Mouse (Mus musculus): ENCODE results near the gene Tnr. TPM values are rescaled to one million over a fixed set of nuclear protein-coding genes. Genes with fewer than 3 reads are reported as not detected.

The Tnr gene
- polyA plus RNA-seq, 1 experiment from 2014 or later, result 0.30 TPM

- Histone ChIP-seq H3K9me3 (replicated peaks; ENCODE audit: control insufficient read depth, low read length) (no peaks in the 10 kb centered on the region), H3K4me3 (replicated peaks; ENCODE audit: low read length) (no peak overlapping the region), H3K27ac (ENCODE audit: low read length) (no peak overlapping the region), H3K36me3 (ENCODE audit: control insufficient read depth, insufficient read depth, low read length) (no peaks in the 10 kb centered on the region), H3K4me1 (ENCODE audit: control insufficient read depth, insufficient read depth, low read length) (no peaks in the 10 kb centered on the region), H3K27me3 (ENCODE audit: control insufficient read depth, insufficient read depth, low read length) (no peaks in the 10 kb centered on the region), H3K9ac (ENCODE audit: low read length) (no peak overlapping the region), H3K4me2 (ENCODE audit: low read depth, low read length) (no peak overlapping the region)
- no peak for ATAC-seq (ENCODE audit: insufficient read depth, low FRiP score)
- WGBS, result 52% methylated on average over 4 of the region's 4 CpGs
Measured at GRCm38 (mm10) chr1:159833646-159834338, 310.2 kb downstream of the Tnr start.

GRCm38 (mm10) chr1:159835126-159835525 is 311.6 kb downstream of the Tnr start:
- Histone ChIP-seq H3K27ac (ENCODE audit: low read length) (no peak overlapping the region), H3K36me3 (ENCODE audit: control insufficient read depth, insufficient read depth, low read length) (no peaks in the 10 kb centered on the region), H3K27me3 (ENCODE audit: control insufficient read depth, insufficient read depth, low read length) (no peaks in the 10 kb centered on the region), H3K9me3 (replicated peaks; ENCODE audit: control insufficient read depth, low read length) (no peaks in the 10 kb centered on the region), H3K4me3 (replicated peaks; ENCODE audit: low read length) (no peak overlapping the region), H3K9ac (ENCODE audit: low read length) (no peak overlapping the region), H3K4me2 (ENCODE audit: low read depth, low read length) (no peak overlapping the region), H3K4me1 (ENCODE audit: control insufficient read depth, insufficient read depth, low read length) (no peaks in the 10 kb centered on the region)
- ATAC-seq (ENCODE audit: insufficient read depth, low FRiP score), result no peak
- 28% methylated on average over 4 of the region's 4 CpGs for WGBS

- H3K27me3 ChIP-seq (ENCODE audit: control insufficient read depth, insufficient read depth, low read length), result no peaks in the 10 kb centered on the region
- no peaks in the 10 kb centered on the region for H3K4me1 ChIP-seq (ENCODE audit: control insufficient read depth, insufficient read depth, low read length)
- no peak overlapping the region for H3K9ac ChIP-seq (ENCODE audit: low read length)
- no peaks in the 10 kb centered on the region for H3K9me3 ChIP-seq (replicated peaks; ENCODE audit: control insufficient read depth, low read length)
- H3K27ac ChIP-seq (ENCODE audit: low read length), result no peak overlapping the region
- H3K4me2 ChIP-seq (ENCODE audit: low read depth, low read length), result no peak overlapping the region
- 42% methylated on average over 2 of the region's 2 CpGs for WGBS
- no peak for ATAC-seq (ENCODE audit: insufficient read depth, low FRiP score)
- no peaks in the 10 kb centered on the region for H3K36me3 ChIP-seq (ENCODE audit: control insufficient read depth, insufficient read depth, low read length)
- H3K4me3 ChIP-seq (replicated peaks; ENCODE audit: low read length), result no peak overlapping the region
Measured at GRCm38 (mm10) chr1:159840337-159840736, 316.8 kb downstream of the Tnr start.

- WGBS, result 52% methylated on average over 5 of the region's 5 CpGs
Measured at GRCm38 (mm10) chr1:159842876-159843275, 319.3 kb downstream of the Tnr start.

GRCm38 (mm10) chr1:159852088-159852487 is 328.5 kb downstream of the Tnr start:
- no peak overlapping the region for H3K9ac ChIP-seq (ENCODE audit: low read length)
- H3K4me2 ChIP-seq (ENCODE audit: low read depth, low read length), result no peak overlapping the region
- H3K4me3 ChIP-seq (replicated peaks; ENCODE audit: low read length), result no peak overlapping the region
- no peaks in the 10 kb centered on the region for H3K36me3 ChIP-seq (ENCODE audit: control insufficient read depth, insufficient read depth, low read length)
- H3K4me1 ChIP-seq (ENCODE audit: control insufficient read depth, insufficient read depth, low read length), result no peaks in the 10 kb centered on the region
- ATAC-seq (ENCODE audit: insufficient read depth, low FRiP score), result no peak
- H3K27ac ChIP-seq (ENCODE audit: low read length), result no peak overlapping the region
- H3K27me3 ChIP-seq (ENCODE audit: control insufficient read depth, insufficient read depth, low read length), result no peaks in the 10 kb centered on the region
- WGBS, result 81% methylated on average over 11 of the region's 11 CpGs
- H3K9me3 ChIP-seq (replicated peaks; ENCODE audit: control insufficient read depth, low read length), result no peaks in the 10 kb centered on the region

More at GRCm38 (mm10) chr1:159842876-159843275, 319.3 kb downstream of the Tnr start:
- no peak overlapping the region for H3K4me2 ChIP-seq (ENCODE audit: low read depth, low read length)
- no peaks in the 10 kb centered on the region for H3K36me3 ChIP-seq (ENCODE audit: control insufficient read depth, insufficient read depth, low read length)
- H3K4me3 ChIP-seq (replicated peaks; ENCODE audit: low read length), result no peak overlapping the region
- no peaks in the 10 kb centered on the region for H3K27me3 ChIP-seq (ENCODE audit: control insufficient read depth, insufficient read depth, low read length)
- H3K27ac ChIP-seq (ENCODE audit: low read length), result no peak overlapping the region
- H3K9me3 ChIP-seq (replicated peaks; ENCODE audit: control insufficient read depth, low read length), result no peaks in the 10 kb centered on the region
- no peak for ATAC-seq (ENCODE audit: insufficient read depth, low FRiP score)
- H3K9ac ChIP-seq (ENCODE audit: low read length), result no peak overlapping the region
- H3K4me1 ChIP-seq (ENCODE audit: control insufficient read depth, insufficient read depth, low read length), result no peaks in the 10 kb centered on the region

GRCm38 (mm10) chr1:159854261-159854660 is 330.7 kb downstream of the Tnr start:
- Histone ChIP-seq H3K36me3 (ENCODE audit: control insufficient read depth, insufficient read depth, low read length) (no peaks in the 10 kb centered on the region), H3K9ac (ENCODE audit: low read length) (no peak overlapping the region), H3K4me3 (replicated peaks; ENCODE audit: low read length) (no peak overlapping the region), H3K4me2 (ENCODE audit: low read depth, low read length) (no peak overlapping the region), H3K27me3 (ENCODE audit: control insufficient read depth, insufficient read depth, low read length) (no peaks in the 10 kb centered on the region), H3K9me3 (replicated peaks; ENCODE audit: control insufficient read depth, low read length) (no peaks in the 10 kb centered on the region), H3K4me1 (ENCODE audit: control insufficient read depth, insufficient read depth, low read length) (no peaks in the 10 kb centered on the region), H3K27ac (ENCODE audit: low read length) (no peak overlapping the region)
- 75% methylated on average over 1 of the region's 1 CpGs for WGBS
- ATAC-seq (ENCODE audit: insufficient read depth, low FRiP score), result no peak

GRCm38 (mm10) chr1:159861782-159862474 is 338.4 kb downstream of the Tnr start:
- H3K4me2 ChIP-seq (ENCODE audit: low read depth, low read length), result no peak overlapping the region
- H3K27me3 ChIP-seq (ENCODE audit: control insufficient read depth, insufficient read depth, low read length), result no peaks in the 10 kb centered on the region
- no peaks in the 10 kb centered on the region for H3K36me3 ChIP-seq (ENCODE audit: control insufficient read depth, insufficient read depth, low read length)
- H3K27ac ChIP-seq (ENCODE audit: low read length), result no peak overlapping the region
- H3K9ac ChIP-seq (ENCODE audit: low read length), result no peak overlapping the region
- H3K4me3 ChIP-seq (replicated peaks; ENCODE audit: low read length), result no peak overlapping the region
- 69% methylated on average over 3 of the region's 3 CpGs for whole genome bisulfite sequencing
- ATAC-seq (ENCODE audit: insufficient read depth, low FRiP score), result no peak
- H3K4me1 ChIP-seq (ENCODE audit: control insufficient read depth, insufficient read depth, low read length), result no peaks in the 10 kb centered on the region
- H3K9me3 ChIP-seq (replicated peaks; ENCODE audit: control insufficient read depth, low read length), result no peaks in the 10 kb centered on the region

GRCm38 (mm10) chr1:159865696-159866095 is 342.1 kb downstream of the Tnr start:
- no peaks in the 10 kb centered on the region for H3K27me3 ChIP-seq (ENCODE audit: control insufficient read depth, insufficient read depth, low read length)
- 65% methylated on average over 1 of the region's 1 CpGs for WGBS

GRCm38 (mm10) chr1:159869619-159870441 is 346.3 kb downstream of the Tnr start:
- H3K4me2 ChIP-seq (ENCODE audit: low read depth, low read length), result no peak overlapping the region
- no peaks in the 10 kb centered on the region for H3K27me3 ChIP-seq (ENCODE audit: control insufficient read depth, insufficient read depth, low read length)
- H3K9me3 ChIP-seq (replicated peaks; ENCODE audit: control insufficient read depth, low read length), result no peaks in the 10 kb centered on the region
- WGBS, result 78% methylated on average over 6 of the region's 6 CpGs
- H3K4me3 ChIP-seq (replicated peaks; ENCODE audit: low read length), result no peak overlapping the region
- H3K27ac ChIP-seq (ENCODE audit: low read length), result no peak overlapping the region
- no peak for ATAC-seq (ENCODE audit: insufficient read depth, low FRiP score)
- no peaks in the 10 kb centered on the region for H3K36me3 ChIP-seq (ENCODE audit: control insufficient read depth, insufficient read depth, low read length)
- no peaks in the 10 kb centered on the region for H3K4me1 ChIP-seq (ENCODE audit: control insufficient read depth, insufficient read depth, low read length)
- H3K9ac ChIP-seq (ENCODE audit: low read length), result no peak overlapping the region

More at GRCm38 (mm10) chr1:159865696-159866095, 342.1 kb downstream of the Tnr start:
- H3K4me2 ChIP-seq (ENCODE audit: low read depth, low read length), result no peak overlapping the region
- no peak overlapping the region for H3K9ac ChIP-seq (ENCODE audit: low read length)
- H3K4me1 ChIP-seq (ENCODE audit: control insufficient read depth, insufficient read depth, low read length), result no peaks in the 10 kb centered on the region
- ATAC-seq (ENCODE audit: insufficient read depth, low FRiP score), result no peak
- H3K27ac ChIP-seq (ENCODE audit: low read length), result no peak overlapping the region
- no peaks in the 10 kb centered on the region for H3K9me3 ChIP-seq (replicated peaks; ENCODE audit: control insufficient read depth, low read length)
- H3K36me3 ChIP-seq (ENCODE audit: control insufficient read depth, insufficient read depth, low read length), result no peaks in the 10 kb centered on the region
- H3K4me3 ChIP-seq (replicated peaks; ENCODE audit: low read length), result no peak overlapping the region

Data from stomach, embryonic 16.5 days (tissue).